Mouse (Mus musculus) CH12.LX (cell line): Measurements from ENCODE around the gene Irs2.

ENCODE experiments used
- CHD1 ChIP-seq: IDR thresholded peaks from 2 replicates; pipeline ENCODE4 v1.6.1; 2012; ENCODE audit warnings: low read depth, low read length, improper control_type of control experiment, inconsistent platforms
- CTCF ChIP-seq, 2 experiments: IDR thresholded peaks in 1 of 2; conservative IDR thresholded peaks in 1 of 2; 2 replicates each; pipeline ENCODE4 v1.5.1; 2011 to 2012; ENCODE audit warnings: low read depth in 2 of 2, low read length in 2 of 2, improper control_type of control experiment in 1 of 2, inconsistent platforms in 1 of 2, mild to moderate bottlenecking in 1 of 2, moderate library complexity in 1 of 2
- GABPA ChIP-seq: IDR thresholded peaks from 2 replicates; pipeline ENCODE4 v1.6.1; 2012; ENCODE audit warnings: low read depth, low read length, improper control_type of control experiment, inconsistent platforms; ENCODE audit not compliant: insufficient replicate concordance
- HCFC1 ChIP-seq: IDR thresholded peaks from 2 replicates; pipeline ENCODE4 v1.6.1; 2012; ENCODE audit warnings: low read depth, mild to moderate bottlenecking, inconsistent platforms, low read length, improper control_type of control experiment
- MAFK ChIP-seq: IDR thresholded peaks from 2 replicates; pipeline ENCODE4 v1.6.1; 2011; ENCODE audit warnings: low read length, improper control_type of control experiment; ENCODE audit not compliant: insufficient replicate concordance
- MXI1 ChIP-seq: IDR thresholded peaks from 2 replicates; pipeline ENCODE4 v1.6.1; 2011; ENCODE audit warnings: mild to moderate bottlenecking, low read depth, low read length, improper control_type of control experiment
- NELFE ChIP-seq: IDR thresholded peaks from 2 replicates; pipeline ENCODE4 v1.6.1; 2011; ENCODE audit warnings: low read depth, low read length, improper control_type of control experiment
- NRF1 ChIP-seq: IDR thresholded peaks from 2 replicates; pipeline ENCODE4 v1.6.1; 2014; ENCODE audit warnings: low read depth, mild to moderate bottlenecking, inconsistent platforms, low read length, improper control_type of control experiment, moderate library complexity
- POLR2A ChIP-seq: IDR thresholded peaks from 2 replicates; pipeline ENCODE4 v1.6.1; 2011; ENCODE audit warnings: low read depth, mild to moderate bottlenecking, improper control_type of control experiment, low read length
- UBTF ChIP-seq: IDR thresholded peaks from 2 replicates; pipeline ENCODE4 v1.6.1; 2012; ENCODE audit warnings: low read depth, mild to moderate bottlenecking, inconsistent platforms, low read length, improper control_type of control experiment, moderate library complexity
- USF2 ChIP-seq: conservative IDR thresholded peaks from 2 replicates; pipeline ENCODE4 v1.6.1; 2011; ENCODE audit warnings: low read depth, low read length, improper control_type of control experiment
- ZMIZ1 ChIP-seq: IDR thresholded peaks from 2 replicates; pipeline ENCODE4 v1.6.1; 2012; ENCODE audit warnings: low read depth, mild to moderate bottlenecking, inconsistent platforms, low read length, improper control_type of control experiment

DNA sequence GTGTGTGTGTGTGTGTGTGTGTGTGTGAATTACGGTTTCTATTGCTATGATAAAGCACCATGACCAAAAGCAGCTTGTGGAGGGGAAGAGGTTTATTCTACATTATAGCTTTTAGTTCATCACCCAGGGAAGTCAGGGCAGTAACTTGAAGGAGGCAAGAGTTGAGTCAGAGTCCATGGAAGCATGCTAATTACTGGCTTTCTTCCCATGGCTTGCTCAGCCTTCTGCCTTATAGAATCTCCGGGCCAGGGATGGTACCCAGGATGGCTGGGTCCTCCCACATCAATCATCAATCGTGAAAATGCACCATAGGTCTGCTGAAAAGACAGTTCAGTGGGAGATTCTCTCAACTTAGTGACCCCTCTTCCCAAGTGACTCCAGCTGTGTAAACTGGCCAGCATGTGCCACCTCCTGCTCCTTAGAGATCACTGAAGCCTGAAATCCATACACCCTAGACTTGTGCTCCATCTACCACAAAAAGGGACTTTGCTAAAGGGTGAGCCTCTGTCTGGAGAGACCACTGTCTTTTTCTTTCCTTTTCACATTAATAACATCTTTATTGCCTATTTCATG, 69.0 kb downstream of the Irs2 start:
- TF ChIP-seq CHD1 (no peak), NRF1 (no peak), ZMIZ1 (no peak), UBTF (no peak), HCFC1 (no peak), MXI1 (no peak), NELFE (no peak), CTCF (conservative IDR thresholded peaks at IDR 0.05 in 1 of 2, IDR thresholded peaks at IDR 0.05 in 1 of 2; ENCODE audit: low read depth in 2 of 2, low read length in 2 of 2) (no peak), GABPA (no peak), POLR2A (no peak), USF2 (no peak), MAFK (no peak)
